8 mouse cellular contexts compared by ENCODE assay signal in genomic region chr2:63702333-63703096, GRCm38 (mm10).
DNase-seq lines count a peak whose midpoint lies in the region; ATAC-seq lines count a peak whose summit lies in the region.

No protein-coding gene starts in this region.

- no peaks in the 10 kb centered on the region for H3K9me3 ChIP-seq in intestine, embryonic 15.5 days

- peak; percentile 95 for ATAC-seq in intestine, embryonic 15.5 days

- H3K4me2 ChIP-seq in intestine, embryonic 15.5 days (replicated peaks): peak overlapping the region; percentile 85

- under 1% methylated on average over 22 of the region's 22 CpGs for WGBS in intestine, embryonic 15.5 days

- no peaks in the 10 kb centered on the region for H3K36me3 ChIP-seq in intestine, embryonic 15.5 days

- H3K27ac ChIP-seq in intestine, embryonic 15.5 days: 0 out of 2 replicates have a peak overlapping the region, but pooled peaks have one; percentile 34

- H3K9ac ChIP-seq in intestine, embryonic 15.5 days: peak overlapping the region; percentile 27; the same call in 1 of the 2 replicates

- H3K27me3 ChIP-seq in intestine, embryonic 15.5 days (replicated peaks): no peaks in the 10 kb centered on the region

- intact Hi-C loops in left cerebral cortex, postnatal 25 days (cut with DNase I): loop anchor here (10.0 kb wide), 3 partner anchors 392 to 1152 kb away; partner anchors contain the start of gene Fign

- peak; percentile 63 for DNase-seq in MN1 (ENCODE audit: low spot score)
- DNase-seq in cerebellum, postnatal 10 days: peak; percentile 66 to 77
- peak; percentile 13 to 26 for DNase-seq in frontal cortex, postnatal 36 days (ENCODE audit: low spot score in 2 of 2)
- DNase-seq in left cerebral cortex, postnatal 25 days (ENCODE audit: low spot score in 2 of 2): peak; percentile 28 to 29
- DNase-seq in mesoderm, embryonic 11.5 days (ENCODE audit: low read depth, low spot score): peak; percentile 86
- DNase-seq in skeletal muscle tissue, adult 2 months (ENCODE audit: low read depth, low spot score): peak; percentile 1
- no peak for DNase-seq in spleen, postnatal 36 days (ENCODE audit: low spot score in 2 of 2)

- peak overlapping the region; percentile 34 for H3K4me3 ChIP-seq in intestine, embryonic 15.5 days (replicated peaks)

- H3K4me1 ChIP-seq in intestine, embryonic 15.5 days (replicated peaks): peaks cover 4% of the 10 kb centered on the region; the same call in 1 of the 2 replicates

Comparison
In these comparisons a context has a peak if more than half of its experiments do, and no peak if none do; other contexts are left out.
1. DNase-seq: peak in MN1 (single experiment), cerebellum, postnatal 10 days (2 of 2), frontal cortex, postnatal 36 days (2 of 2), left cerebral cortex, postnatal 25 days (2 of 2), mesoderm, embryonic 11.5 days (single experiment) and skeletal muscle tissue, adult 2 months (single experiment); none in spleen, postnatal 36 days (0 of 2).